Mouse (Mus musculus) liver, adult 2 months (tissue): ENCODE results near the gene Tfap2a. TPM values are rescaled to one million over a fixed set of nuclear protein-coding genes. Genes with fewer than 3 reads are reported as not detected.

Experiments
- DNase-seq: peaks from one replicate; pipeline ENCODE4 v3.0.0-alpha.2; 2011; ENCODE audit warnings: low read depth, low spot score; ENCODE audit errors: extremely low read depth
- H3K27ac ChIP-seq: fragments of 200-500 bp; replicated peaks from 2 replicates; pipeline ENCODE4 v1.5.1; 2012; ENCODE audit warnings: low read depth, mild to moderate bottlenecking, control low read depth, inconsistent platforms, low read length; ENCODE audit not compliant: insufficient read depth
- H3K27me3 ChIP-seq: fragments of 200-500 bp; 2 replicates; pipeline ENCODE4 v1.6.1; 2012; ENCODE audit warnings: mild to moderate bottlenecking, moderate library complexity, low read length, inconsistent platforms; ENCODE audit not compliant: control insufficient read depth, insufficient read depth
- H3K36me3 ChIP-seq: fragments of 200-500 bp; 2 replicates; pipeline ENCODE4 v1.6.1; 2012; ENCODE audit warnings: low read length, inconsistent platforms; ENCODE audit not compliant: control insufficient read depth, insufficient read depth
- H3K4me1 ChIP-seq: fragments of 200-500 bp; 2 replicates; pipeline ENCODE4 v1.6.1; 2011; ENCODE audit warnings: low read length; ENCODE audit not compliant: control insufficient read depth, insufficient read depth
- H3K4me3 ChIP-seq: fragments of 200-500 bp; 2 replicates; pipeline ENCODE4 v1.5.1; 2011; ENCODE audit warnings: low read depth, mild to moderate bottlenecking, control low read depth, low read length, moderate library complexity; ENCODE audit not compliant: insufficient read depth
- H3K79me2 ChIP-seq: fragments of 200-500 bp; 2 replicates; pipeline ENCODE4 v1.6.1; 2012; ENCODE audit warnings: inconsistent platforms, mild to moderate bottlenecking, low read length, moderate library complexity; ENCODE audit not compliant: control insufficient read depth, insufficient read depth
- H3K9ac ChIP-seq: fragments of 200-500 bp; 2 replicates; pipeline ENCODE4 v1.6.1; 2012; ENCODE audit warnings: low read depth, mild to moderate bottlenecking, control low read depth, inconsistent platforms, low read length
- CTCF ChIP-seq: fragments of 200-500 bp; IDR thresholded peaks from 2 replicates; pipeline ENCODE4 v1.5.1; 2011; ENCODE audit warnings: low read depth, low read length, control low read depth
- POLR2A ChIP-seq: fragments of 200-500 bp; IDR thresholded peaks from 2 replicates; pipeline ENCODE4 v1.6.1; 2011; ENCODE audit warnings: low read length, control low read depth; ENCODE audit not compliant: insufficient read depth; ENCODE audit errors: extremely low read depth
- WGBS: fragments of 180-500 bp; shearing (Covaris S2); methylation state at CpG from one replicate; pipeline ENCODE4 v1.1.7; 2018; 5-methylcytosine and 5-hydroxymethylcytosine counted together
- polyA plus RNA-seq: library from polyadenylated mRNA; depleted of rRNA; stranded (reverse); fragments of >200 nt; gene quantifications from 2 replicates; pipeline ENCODE4 v1.2.3, GENCODE M21; 2012
- total RNA-seq: library from RNA; depleted of rRNA; stranded (reverse); fragments of >200 nt; gene quantifications from 2 replicates; pipeline ENCODE4 v1.2.3, GENCODE M21; 2014

Tfap2a gene
- total and polyA plus RNA-seq, 2 experiments: 0.05 TPM; not detected in 1

- H3K79me2 ChIP-seq: no peaks in the 10 kb centered on the region
- H3K27ac ChIP-seq: no peak overlapping the region
- H3K36me3 ChIP-seq: no peaks in the 10 kb centered on the region
- no peaks in the 10 kb centered on the region for H3K4me1 ChIP-seq
- H3K27me3 ChIP-seq: peaks cover 36% of the 10 kb centered on the region
- DNase-seq: no peak
- no peak overlapping the region for H3K4me3 ChIP-seq
- no peak overlapping the region for H3K9ac ChIP-seq
- WGBS: 10% methylated on average over 5 of the region's 5 CpGs
- no peak for TF ChIP-seq CTCF
- no peak for TF ChIP-seq POLR2A
These were observed 31.6 kb downstream of the Tfap2a start for GRCm38 (mm10) chr13:40706612-40707011.

- Histone ChIP-seq H3K4me3 (no peak overlapping the region), H3K36me3 (no peaks in the 10 kb centered on the region), H3K4me1 (no peaks in the 10 kb centered on the region), H3K79me2 (no peaks in the 10 kb centered on the region), H3K27me3 (peaks cover 40% of the 10 kb centered on the region), H3K9ac (no peak overlapping the region), H3K27ac (no peak overlapping the region)
- WGBS: 10% methylated on average over 4 of the region's 4 CpGs
- TF ChIP-seq POLR2A: no peak
- no peak for TF ChIP-seq CTCF
- no peak for DNase-seq
These were observed 32.3 kb downstream of the Tfap2a start for GRCm38 (mm10) chr13:40705821-40706425.

GRCm38 (mm10) chr13:40704864-40705455, 33.2 kb downstream of the Tfap2a start:
- no peaks in the 10 kb centered on the region for H3K79me2 ChIP-seq
- no peak for DNase-seq
- TF ChIP-seq POLR2A: no peak
- TF ChIP-seq CTCF: no peak
- H3K36me3 ChIP-seq: no peaks in the 10 kb centered on the region
- H3K4me3 ChIP-seq: no peak overlapping the region
- no peak overlapping the region for H3K9ac ChIP-seq
- H3K4me1 ChIP-seq: no peaks in the 10 kb centered on the region
- 2% methylated on average over 28 of the region's 28 CpGs for WGBS
- H3K27me3 ChIP-seq: peaks cover 43% of the 10 kb centered on the region
- no peak overlapping the region for H3K27ac ChIP-seq

- Histone ChIP-seq H3K27me3 (peaks cover 37% of the 10 kb centered on the region), H3K4me1 (no peaks in the 10 kb centered on the region), H3K4me3 (no peak overlapping the region), H3K36me3 (no peaks in the 10 kb centered on the region), H3K27ac (no peak overlapping the region), H3K79me2 (no peaks in the 10 kb centered on the region), H3K9ac (no peak overlapping the region)
- no peak for DNase-seq
- TF ChIP-seq POLR2A: no peak
- no peak for TF ChIP-seq CTCF
- 2% methylated on average over 38 of the region's 38 CpGs for WGBS
These were observed 34.1 kb downstream of the Tfap2a start for GRCm38 (mm10) chr13:40703982-40704501.

GRCm38 (mm10) chr13:40703123-40703797, 34.9 kb downstream of the Tfap2a start:
- Histone ChIP-seq H3K27ac (no peak overlapping the region), H3K9ac (no peak overlapping the region), H3K79me2 (no peaks in the 10 kb centered on the region), H3K4me3 (no peak overlapping the region), H3K27me3 (peaks cover 33% of the 10 kb centered on the region), H3K36me3 (no peaks in the 10 kb centered on the region), H3K4me1 (no peaks in the 10 kb centered on the region)
- no peak for TF ChIP-seq POLR2A
- no peak for TF ChIP-seq CTCF
- WGBS: 5% methylated on average over 19 of the region's 19 CpGs
- DNase-seq: no peak
